Mouse (Mus musculus): ENCODE data around the gene Onecut3.

Gene Onecut3

GRCm38 (mm10) chr10:80503599-80504220 is 9.1 kb downstream of the Onecut3 start:
- in situ Hi-C loops (cut with MboI, MseI): no loop called here

GRCm38 (mm10) chr10:80504724-80505123 is 10.1 kb downstream of the Onecut3 start:
- in situ Hi-C loops (cut with MboI, MseI): no loop called here

- in situ Hi-C loops (cut with MboI, MseI): no loop called here
Measured at GRCm38 (mm10) chr10:80506222-80506621, 11.6 kb downstream of the Onecut3 start.

GRCm38 (mm10) chr10:80509412-80510272 is 15.0 kb downstream of the Onecut3 start:
- in situ Hi-C loops (cut with MboI, MseI): loop anchor here (5.0 kb wide), 1 partner anchor 62 kb away; no protein-coding TSS in a partner anchor

GRCm38 (mm10) chr10:80510273-80510660 is 15.6 kb downstream of the Onecut3 start:
- in situ Hi-C loops (cut with MboI, MseI): loop anchor here (5.0 kb wide), 1 partner anchor 63 kb away; no protein-coding TSS in a partner anchor

GRCm38 (mm10) chr10:80513739-80514138 is 19.1 kb downstream of the Onecut3 start:
- in situ Hi-C loops (cut with MboI, MseI): loop anchor here (5.0 kb wide), 1 partner anchor 66 kb away; no protein-coding TSS in a partner anchor

GRCm38 (mm10) chr10:80519287-80519686 is 24.7 kb downstream of the Onecut3 start:
- in situ Hi-C loops (cut with MboI, MseI): no loop called here

GRCm38 (mm10) chr10:80523299-80523698 is 28.7 kb downstream of the Onecut3 start:
- in situ Hi-C loops (cut with MboI, MseI): no loop called here

- in situ Hi-C loops (cut with MboI, MseI): no loop called here
Measured at GRCm38 (mm10) chr10:80526172-80526571, 31.5 kb downstream of the Onecut3 start.

- in situ Hi-C loops (cut with MboI, MseI): no loop called here
Measured at GRCm38 (mm10) chr10:80532783-80533182, 38.1 kb downstream of the Onecut3 start.

GRCm38 (mm10) chr10:80533704-80534103 is 39.1 kb downstream of the Onecut3 start:
- in situ Hi-C loops (cut with MboI, MseI): no loop called here

- in situ Hi-C loops (cut with MboI, MseI): no loop called here
Measured at GRCm38 (mm10) chr10:80535071-80535470, 40.4 kb downstream of the Onecut3 start.

- in situ Hi-C loops (cut with MboI, MseI): no loop called here
Measured at GRCm38 (mm10) chr10:80535711-80536110, 41.1 kb downstream of the Onecut3 start.

GRCm38 (mm10) chr10:80538180-80538579 is 43.5 kb downstream of the Onecut3 start:
- in situ Hi-C loops (cut with MboI, MseI): no loop called here

GRCm38 (mm10) chr10:80538710-80539394 is 44.2 kb downstream of the Onecut3 start, which contains the start of gene Atp8b3:
Gene Atp8b3 (minus strand): TSS chr10:80539124.
- in situ Hi-C loops (cut with MboI, MseI): no loop called here

- in situ Hi-C loops (cut with MboI, MseI): no loop called here
Measured at GRCm38 (mm10) chr10:80539493-80539892, 44.9 kb downstream of the Onecut3 start.

- in situ Hi-C loops (cut with MboI, MseI): no loop called here
Measured at GRCm38 (mm10) chr10:80543873-80544272, 49.2 kb downstream of the Onecut3 start.

GRCm38 (mm10) chr10:80545590-80545989 is 51.0 kb downstream of the Onecut3 start:
- in situ Hi-C loops (cut with MboI, MseI): no loop called here

- in situ Hi-C loops (cut with MboI, MseI): no loop called here
Measured at GRCm38 (mm10) chr10:80546945-80547344, 52.3 kb downstream of the Onecut3 start.

- in situ Hi-C loops (cut with MboI, MseI): no loop called here
Measured at GRCm38 (mm10) chr10:80547539-80547938, 52.9 kb downstream of the Onecut3 start.

GRCm38 (mm10) chr10:80548428-80549006 is 53.9 kb downstream of the Onecut3 start:
- in situ Hi-C loops (cut with MboI, MseI): no loop called here

- in situ Hi-C loops (cut with MboI, MseI): no loop called here
Measured at GRCm38 (mm10) chr10:80549279-80549678, 54.6 kb downstream of the Onecut3 start.
